Mouse (Mus musculus): Measurements from ENCODE around the gene Bdh1. TPM values are rescaled to one million over a fixed set of nuclear protein-coding genes. Genes with fewer than 3 reads are reported as not detected.
"Not testable (repeated sequence)": the region's sequence is repeated elsewhere in the genome, so short reads cannot be mapped to it uniquely, and the experiment has no call there.

Bdh1 gene
- 0.16 and 0.56 TPM in 2 replicates for total RNA-seq (2015)
- total RNA-seq (2017): 1.5 and 3.2 TPM in 2 replicates

DNA sequence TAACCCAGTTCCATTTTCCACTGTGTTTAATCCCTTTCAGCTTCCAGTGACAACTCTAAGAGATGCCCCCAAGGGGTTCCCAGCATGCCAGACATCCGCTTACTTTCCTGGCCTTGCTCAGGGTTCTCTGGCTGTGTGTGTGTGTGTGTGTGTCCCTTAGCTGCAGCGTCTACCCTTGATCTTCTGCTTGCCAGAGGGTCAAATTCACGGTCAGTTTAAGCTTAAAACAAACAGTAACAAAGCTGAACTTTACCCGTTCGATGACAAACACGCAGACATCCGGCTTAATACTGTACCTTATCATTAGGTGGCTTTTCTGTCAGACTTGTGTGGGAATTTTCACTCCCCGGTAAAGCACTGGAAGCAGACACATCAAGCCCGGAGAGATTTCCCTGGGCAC lies at the start of gene Bdh1:
TSS of gene Bdh1 (plus strand) at position 281 of the 400 bp plus-strand sequence.
- ATAC-seq (ENCODE audit: poor library complexity, severe bottlenecking): no peak

DNA sequence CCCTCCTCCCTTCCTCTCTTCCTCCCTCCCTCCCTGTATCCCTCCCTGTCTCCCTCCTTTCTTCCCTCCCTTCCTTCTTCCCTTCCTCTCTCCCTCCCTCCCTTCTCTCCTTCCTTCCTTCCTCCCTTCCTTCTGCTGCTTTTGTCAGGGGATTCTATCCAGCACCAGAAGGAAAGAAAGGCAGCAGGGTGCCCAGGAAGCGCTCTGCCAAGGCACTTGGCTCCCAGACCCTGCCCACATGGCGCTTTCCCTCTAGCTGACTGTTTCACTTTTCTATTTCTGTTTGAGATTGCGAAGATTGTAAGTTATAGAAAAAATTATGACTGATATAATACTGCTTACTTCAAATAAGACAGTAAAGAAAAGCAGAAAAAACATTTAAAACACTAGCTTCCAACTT lies 49.8 kb upstream of the Bdh1 start:
- not testable (repeated sequence) for ATAC-seq (ENCODE audit: poor library complexity, severe bottlenecking)

GRCm38 (mm10) chr16:31375877-31376582 lies 46.0 kb upstream of the Bdh1 start:
- ATAC-seq (ENCODE audit: poor library complexity, severe bottlenecking): not testable (repeated sequence)

DNA sequence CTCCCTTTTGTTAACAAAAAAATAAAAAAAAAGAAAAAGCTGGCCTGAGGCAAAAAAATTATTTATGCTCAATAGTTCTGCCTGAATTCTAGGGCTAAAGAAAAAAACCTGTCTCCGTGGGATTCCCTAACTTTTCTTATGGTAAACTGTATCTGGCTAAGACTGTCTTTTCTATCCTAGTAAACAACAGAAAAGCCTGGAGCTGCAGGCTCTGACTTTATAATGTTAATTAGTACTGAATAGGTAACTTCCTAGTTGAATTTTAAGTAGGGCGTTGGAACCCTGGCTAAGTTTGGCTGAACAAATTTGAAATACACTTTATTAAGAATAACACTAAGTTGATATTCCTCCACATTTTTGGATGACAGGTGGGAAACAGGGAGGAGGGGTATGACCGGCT lies 33.8 kb upstream of the Bdh1 start:
- ATAC-seq (ENCODE audit: poor library complexity, severe bottlenecking): not testable (repeated sequence)

DNA sequence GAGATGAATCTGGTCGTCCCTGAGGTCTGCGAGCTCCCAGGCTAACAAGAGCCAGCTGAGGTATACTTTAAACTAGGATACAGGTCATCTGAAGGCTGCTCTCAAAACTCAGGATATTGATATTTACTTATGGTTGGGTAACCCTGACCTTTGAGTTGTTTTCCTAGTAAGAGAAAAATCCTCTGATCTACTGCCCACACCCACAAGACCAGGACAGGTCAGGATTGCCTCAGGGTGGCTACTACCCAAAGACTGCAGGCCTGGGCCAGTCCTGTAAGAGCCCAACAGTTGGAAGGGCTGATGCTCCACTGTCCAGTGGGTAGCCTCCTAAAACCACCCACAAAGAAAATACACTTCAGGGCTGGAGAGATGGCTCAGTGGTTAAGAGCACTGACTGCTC lies 22.8 kb upstream of the Bdh1 start:
- ATAC-seq (ENCODE audit: poor library complexity, severe bottlenecking): no peak

- no peak for ATAC-seq (ENCODE audit: poor library complexity, severe bottlenecking)
These were observed 21.0 kb upstream of the Bdh1 start for GRCm38 (mm10) chr16:31400908-31401692.

GRCm38 (mm10) chr16:31402096-31402495 lies 20.0 kb upstream of the Bdh1 start:
- no peak for ATAC-seq (ENCODE audit: poor library complexity, severe bottlenecking)

DNA sequence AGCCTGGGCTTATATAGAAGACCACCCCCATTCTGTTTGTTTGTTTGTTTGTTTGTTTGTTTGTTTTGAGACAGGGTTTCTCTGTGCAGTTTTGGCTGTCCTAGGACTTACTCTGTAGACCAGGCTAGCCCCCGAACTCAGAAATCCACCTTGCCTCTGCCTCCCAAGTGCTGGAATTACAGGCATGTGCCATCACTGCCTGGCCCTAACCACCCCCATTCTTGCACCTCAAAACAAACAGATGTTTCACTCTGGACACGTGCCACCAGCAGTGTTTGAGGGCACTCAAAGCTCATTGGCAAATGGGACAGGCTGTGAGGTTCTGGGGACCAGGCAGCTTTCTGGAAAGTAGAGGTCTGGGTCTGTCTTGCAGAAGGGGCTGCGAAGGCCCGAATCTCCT lies 18.1 kb upstream of the Bdh1 start:
- no peak for ATAC-seq (ENCODE audit: poor library complexity, severe bottlenecking)

- no peak for ATAC-seq (ENCODE audit: poor library complexity, severe bottlenecking)
These were observed 17.0 kb upstream of the Bdh1 start for GRCm38 (mm10) chr16:31405040-31405439.

- no peak for ATAC-seq (ENCODE audit: poor library complexity, severe bottlenecking)
These were observed 14.2 kb upstream of the Bdh1 start for GRCm38 (mm10) chr16:31407872-31408271.

GRCm38 (mm10) chr16:31410969-31411368 lies 11.1 kb upstream of the Bdh1 start:
- no peak for ATAC-seq (ENCODE audit: poor library complexity, severe bottlenecking)

GRCm38 (mm10) chr16:31412321-31412720 lies 9.8 kb upstream of the Bdh1 start:
- ATAC-seq (ENCODE audit: poor library complexity, severe bottlenecking): no peak

DNA sequence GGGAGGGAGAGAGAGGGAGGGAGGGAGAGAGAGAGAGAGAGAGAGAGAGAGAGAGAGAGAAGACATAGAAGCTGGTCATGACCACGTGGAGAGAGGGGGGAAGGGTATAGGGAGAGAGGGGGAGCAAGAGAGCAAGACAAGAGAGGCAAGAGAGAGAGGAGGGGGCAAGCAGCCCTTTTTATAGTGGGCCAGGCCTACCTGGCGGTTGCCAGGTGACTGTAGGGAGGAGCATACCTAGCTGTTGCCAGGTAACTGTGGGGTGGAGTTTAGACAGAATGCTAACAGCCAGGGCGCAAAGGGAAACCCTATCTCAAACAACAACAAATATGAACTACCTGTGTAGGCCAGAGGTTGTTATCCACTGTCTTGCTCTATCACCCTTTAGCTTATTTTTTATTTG lies 8.3 kb upstream of the Bdh1 start:
- no peak for ATAC-seq (ENCODE audit: poor library complexity, severe bottlenecking)

DNA sequence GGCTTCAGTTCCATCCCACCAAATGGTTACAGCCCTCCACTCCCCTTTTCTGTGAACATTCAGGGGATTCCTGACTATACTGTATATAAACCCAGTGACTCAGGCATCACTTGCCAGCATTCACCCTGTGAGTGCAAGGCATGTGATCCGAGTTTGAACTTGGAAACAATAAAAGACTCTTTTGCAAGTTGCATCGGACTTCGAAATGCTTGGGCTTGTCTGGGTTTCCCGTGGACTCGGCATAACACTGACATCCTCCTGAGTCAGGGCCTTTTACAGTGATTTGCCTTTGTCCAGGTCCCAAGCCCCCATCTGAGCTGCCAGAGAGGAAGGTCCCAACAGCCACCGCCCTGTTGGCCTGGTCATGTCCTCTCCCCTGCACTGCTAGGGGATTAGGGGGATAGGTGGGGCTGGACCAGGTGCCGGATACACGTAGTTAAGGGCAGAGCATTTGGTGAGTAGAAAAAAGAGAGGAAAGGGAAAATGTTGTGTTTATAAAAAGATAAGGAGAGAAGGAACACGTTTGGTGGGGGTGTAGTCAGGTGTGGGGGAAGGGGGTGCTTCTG lies 6.1 kb upstream of the Bdh1 start:
- ATAC-seq (ENCODE audit: poor library complexity, severe bottlenecking): no peak

DNA sequence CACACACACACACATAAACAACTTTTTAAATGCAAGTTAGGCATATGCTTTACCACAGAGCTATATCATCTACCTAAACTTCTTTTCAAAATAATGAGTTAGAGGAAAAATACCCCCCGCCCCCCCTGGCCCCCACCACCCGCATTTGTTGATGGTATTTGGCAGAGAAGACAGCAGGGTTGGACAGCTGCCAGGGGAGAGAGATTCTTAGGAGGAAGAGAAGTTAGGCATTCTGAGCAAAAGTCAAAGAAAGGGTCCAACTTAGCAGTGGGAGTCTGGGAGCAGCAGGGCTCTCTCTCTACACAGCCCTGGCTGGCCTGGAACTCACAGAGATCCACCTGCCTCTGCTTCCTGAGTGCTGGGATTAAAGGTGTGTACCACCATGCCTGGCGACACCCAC lies 3.4 kb upstream of the Bdh1 start:
- no peak for ATAC-seq (ENCODE audit: poor library complexity, severe bottlenecking)

DNA sequence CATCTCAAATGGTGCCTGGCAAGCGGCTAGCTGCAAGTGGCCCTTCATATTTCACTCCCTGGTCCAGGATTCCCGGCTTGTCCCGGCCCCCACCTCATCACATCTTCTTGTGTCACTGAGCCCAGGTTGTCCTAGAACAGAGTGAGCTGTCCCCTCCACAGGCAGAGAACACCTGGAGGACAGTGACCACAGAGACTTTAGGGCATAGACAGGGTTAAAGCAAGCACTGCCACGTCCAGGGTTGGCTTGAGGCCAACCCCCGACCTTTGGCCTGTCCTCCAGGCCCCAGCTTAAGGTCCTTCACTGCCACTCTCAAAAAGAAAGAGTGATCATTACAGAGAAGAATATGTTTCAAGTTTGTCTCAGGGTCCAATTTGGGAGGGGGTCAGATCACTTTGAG lies 2.6 kb upstream of the Bdh1 start:
- ATAC-seq (ENCODE audit: poor library complexity, severe bottlenecking): no peak

GRCm38 (mm10) chr16:31422722-31423121 lies 642 bp downstream of the Bdh1 start:
- no peak for ATAC-seq (ENCODE audit: poor library complexity, severe bottlenecking)

DNA sequence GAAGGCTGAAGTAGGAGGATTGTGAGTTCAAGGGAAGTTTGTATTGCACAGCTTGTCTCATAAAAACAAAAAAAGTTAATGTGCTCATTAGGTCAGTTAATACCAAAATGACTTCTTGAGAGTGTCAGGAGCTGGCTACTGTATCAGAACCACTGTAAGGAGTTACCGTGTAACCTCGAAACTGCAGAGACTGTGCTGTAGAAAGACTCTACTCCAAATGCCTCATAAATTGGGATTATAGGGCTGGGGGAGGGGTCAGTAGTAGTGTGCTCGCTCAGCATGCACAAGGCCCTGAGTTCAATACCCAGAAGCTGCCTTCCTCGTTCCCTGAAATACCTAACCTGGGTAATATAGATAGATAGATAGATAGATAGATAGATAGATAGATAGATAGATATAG lies 1.3 kb downstream of the Bdh1 start:
- ATAC-seq (ENCODE audit: poor library complexity, severe bottlenecking): no peak

- no peak for ATAC-seq (ENCODE audit: poor library complexity, severe bottlenecking)
These were observed 2.5 kb downstream of the Bdh1 start for GRCm38 (mm10) chr16:31424416-31425187.

GRCm38 (mm10) chr16:31425508-31425907 lies 3.4 kb downstream of the Bdh1 start:
- ATAC-seq (ENCODE audit: poor library complexity, severe bottlenecking): 0 out of 2 replicates have a peak, but pooled peaks have one; percentile 38

- ATAC-seq (ENCODE audit: poor library complexity, severe bottlenecking): no peak
These were observed 4.5 kb downstream of the Bdh1 start for GRCm38 (mm10) chr16:31426496-31427126.

All from megakaryocyte, adult 5-6 weeks (primary cell).